Mouse (Mus musculus) gastrocnemius, postnatal 36 days (tissue): ENCODE data around the gene Rexo1. TPM values are rescaled to one million over a fixed set of nuclear protein-coding genes. Genes with fewer than 3 reads are reported as not detected.
A peak's percentile ranks its signal among the peaks of the same experiment; 100 is the strongest.

Experiments used
- DNase-seq, 2 experiments: peaks; one replicate each; pipeline ENCODE4 v3.0.0; 2022
- intact Hi-C: fragments of 180-260 bp; cut with DNase I; formaldehyde crosslinking; loops from one replicate; pipeline ENCODE4 v1.15.1; 2025
- total RNA-seq, 2 experiments: library from RNA; stranded (reverse); gene quantifications; 2 replicates each; pipeline ENCODE4 v1.2.3; 2021

Gene Rexo1
- total RNA-seq, 2 experiments from 2014 or later, result 8.8 to 9.7 TPM

DNA sequence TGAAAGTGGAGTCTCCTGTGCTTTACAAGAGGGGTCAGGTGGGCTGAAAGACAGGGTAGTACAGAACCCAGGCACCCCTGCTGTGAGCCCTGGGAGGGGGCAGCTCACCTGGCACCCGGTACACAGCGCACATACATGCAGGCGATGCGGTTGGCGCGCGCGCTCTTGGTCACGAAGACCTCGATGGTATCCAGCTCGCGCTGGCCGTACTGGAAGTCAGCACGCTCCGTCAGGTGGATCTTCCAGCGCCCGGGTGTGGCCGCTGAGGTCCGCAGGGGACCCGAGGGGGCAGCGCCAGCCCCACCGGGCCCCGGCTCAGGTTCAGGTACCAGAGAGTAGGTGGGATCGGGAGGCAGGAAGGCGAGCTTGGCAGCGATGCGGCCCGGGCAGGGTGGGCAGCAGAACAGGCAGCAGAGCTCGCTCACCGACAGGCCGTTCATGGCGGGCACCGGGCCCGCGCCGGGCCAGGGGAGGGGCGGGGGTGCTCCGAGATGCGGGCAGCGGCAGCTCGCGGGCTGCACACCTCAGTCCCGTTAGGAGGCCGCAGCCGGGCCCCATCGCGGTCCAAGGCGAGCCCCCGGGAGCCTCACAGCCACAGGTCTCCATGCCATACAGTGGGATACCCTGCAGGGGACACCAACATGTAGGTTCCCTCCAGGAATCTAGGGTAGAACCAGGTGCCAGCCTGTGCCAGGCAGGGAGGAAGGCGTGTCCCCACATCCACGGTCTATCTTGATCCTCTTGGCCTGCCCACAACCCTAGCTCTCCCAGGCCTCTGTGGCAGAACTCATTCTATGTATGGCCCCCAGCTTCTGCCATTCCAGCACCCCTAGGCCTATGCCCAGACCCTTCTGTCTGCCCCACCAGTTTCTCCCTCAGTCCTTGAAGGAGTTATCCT lies 25.3 kb upstream of the Rexo1 start:
- no peak for DNase-seq
- intact Hi-C loops, result no loop called here

DNA sequence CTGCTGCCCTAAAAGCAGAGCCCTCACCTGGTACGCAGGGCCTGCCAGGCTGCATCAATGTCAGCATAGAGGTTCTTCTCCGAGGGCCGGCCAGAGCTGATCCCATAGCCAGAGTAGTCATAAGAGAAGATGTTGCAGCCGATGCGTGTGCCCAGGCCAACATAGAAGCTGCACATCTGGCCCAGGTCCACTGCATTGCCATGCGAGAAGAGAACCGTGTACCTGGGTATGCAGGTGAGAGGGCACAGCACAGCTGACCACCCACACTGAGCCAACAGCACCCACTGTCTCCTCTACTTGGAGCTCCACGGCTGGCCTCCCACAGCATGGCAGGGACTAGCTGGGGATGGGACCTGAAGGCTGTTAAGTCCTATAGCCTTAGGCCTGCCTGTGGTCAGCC lies 24.2 kb upstream of the Rexo1 start:
- DNase-seq, result no peak
- intact Hi-C loops, result no loop called here

DNA sequence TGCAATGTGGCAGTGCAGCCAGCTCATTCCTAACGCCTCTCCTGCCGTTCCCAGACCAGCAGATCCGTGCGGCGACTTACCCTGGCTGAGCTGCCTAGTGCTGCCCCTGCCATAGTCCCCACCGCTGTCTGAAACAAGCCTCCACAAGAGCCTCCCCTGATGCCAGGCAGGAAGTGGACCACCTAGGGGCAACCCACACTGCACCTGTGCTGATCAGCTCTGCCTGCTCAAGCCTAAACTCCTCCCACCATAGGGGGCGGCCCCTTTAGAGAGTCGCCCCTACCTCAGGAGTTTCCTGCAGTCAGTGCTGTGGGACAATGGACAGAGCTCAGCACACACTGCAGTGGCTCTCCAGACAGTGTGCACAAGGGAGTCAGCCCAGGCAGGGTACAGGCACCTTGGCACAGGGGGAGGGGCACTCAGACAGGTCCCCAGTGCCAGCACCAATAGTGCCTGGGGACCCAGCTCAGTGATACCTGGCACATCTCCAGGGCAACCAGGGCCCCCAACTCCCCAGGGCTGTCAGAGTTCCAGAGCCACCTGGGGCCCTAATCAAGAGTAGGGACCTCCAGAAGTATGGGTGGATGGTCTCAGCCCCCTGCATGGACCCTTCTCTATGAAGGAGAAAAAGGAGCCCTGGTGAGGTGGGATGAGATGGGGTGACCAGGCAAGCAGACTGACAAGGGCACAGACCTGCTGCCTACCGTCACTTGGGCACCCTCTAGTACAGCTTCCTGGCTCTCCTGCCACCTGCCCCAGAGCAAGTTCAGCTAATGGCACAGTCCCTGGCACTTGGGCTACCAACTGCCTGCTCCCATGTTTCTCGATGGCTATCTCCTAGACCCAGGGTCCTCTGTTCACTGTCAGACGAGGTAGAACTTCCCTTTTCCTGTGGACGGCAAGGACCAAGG lies 23.5 kb upstream of the Rexo1 start:
- intact Hi-C loops, result loop anchor here (5.0 kb wide), 1 partner anchor 102 kb away; no protein-coding TSS in a partner anchor
- DNase-seq, result no peak

DNA sequence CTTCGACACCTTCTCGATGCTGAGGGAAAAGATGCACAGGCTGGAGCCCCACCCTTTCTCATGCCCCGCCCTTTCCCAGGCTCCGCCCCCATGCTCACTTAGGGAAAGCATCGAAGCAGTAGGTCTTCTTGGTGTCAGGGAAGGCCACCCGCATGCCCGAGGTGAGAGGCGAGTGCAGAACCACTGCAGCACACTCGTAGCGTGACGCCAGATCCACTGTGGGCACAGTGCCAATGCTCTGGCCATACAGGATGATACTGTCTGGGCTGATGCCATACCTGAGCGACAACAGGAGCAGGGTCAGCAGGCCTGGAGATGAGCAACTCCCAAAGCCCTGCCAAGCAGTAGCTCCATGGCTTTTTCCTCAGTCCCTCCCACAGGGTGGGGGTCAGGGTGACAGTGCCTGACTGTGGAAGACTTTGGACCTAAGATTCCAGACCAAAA lies 22.7 kb upstream of the Rexo1 start:
- intact Hi-C loops, result loop anchor here (5.0 kb wide), 1 partner anchor 103 kb away; no protein-coding TSS in a partner anchor
- DNase-seq, result no peak

DNA sequence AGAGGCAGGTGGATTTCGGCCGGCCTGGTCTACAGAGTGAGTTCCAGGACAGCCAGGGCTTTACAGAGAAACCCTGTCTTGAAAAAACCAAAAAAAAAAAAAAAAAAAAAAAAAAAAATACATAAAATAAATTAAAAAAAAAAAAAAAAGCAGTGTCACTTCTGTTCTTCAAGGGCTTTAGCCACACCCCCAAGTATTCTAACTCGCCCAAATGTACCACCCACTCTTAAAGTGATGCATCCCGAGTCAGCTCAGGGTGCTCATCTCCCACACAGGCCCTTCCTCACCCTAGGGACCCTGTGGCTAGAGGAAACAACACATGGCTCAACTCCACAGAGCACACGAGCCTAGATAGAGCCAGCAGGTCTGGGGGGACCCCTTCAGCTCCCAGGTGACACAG lies 21.7 kb upstream of the Rexo1 start:
- DNase-seq, result no peak
- intact Hi-C loops, result loop anchor here (5.0 kb wide), 1 partner anchor 104 kb away; no protein-coding TSS in a partner anchor

DNA sequence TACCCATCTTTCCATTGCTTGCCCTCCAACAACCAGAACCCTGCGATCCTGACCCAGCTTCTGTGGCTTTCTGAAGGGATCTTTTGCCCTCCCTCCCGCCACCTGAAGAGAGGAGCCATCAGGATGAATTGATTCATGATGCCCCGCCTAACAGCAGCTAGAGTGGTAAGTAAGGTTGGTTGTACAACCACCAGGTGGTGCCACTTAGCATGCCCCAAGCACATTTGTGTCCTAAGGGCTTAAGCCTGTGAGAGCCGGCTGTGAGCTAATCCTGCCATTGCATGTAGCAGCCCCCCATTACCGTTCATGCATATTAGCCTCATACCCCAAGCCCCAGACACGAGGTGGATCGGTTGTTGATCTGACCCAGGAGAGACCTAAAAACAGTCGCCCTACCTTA lies 17.6 kb upstream of the Rexo1 start:
- DNase-seq, result peak in 1 of 2 experiments; percentile 25
- intact Hi-C loops, result no loop called here

DNA sequence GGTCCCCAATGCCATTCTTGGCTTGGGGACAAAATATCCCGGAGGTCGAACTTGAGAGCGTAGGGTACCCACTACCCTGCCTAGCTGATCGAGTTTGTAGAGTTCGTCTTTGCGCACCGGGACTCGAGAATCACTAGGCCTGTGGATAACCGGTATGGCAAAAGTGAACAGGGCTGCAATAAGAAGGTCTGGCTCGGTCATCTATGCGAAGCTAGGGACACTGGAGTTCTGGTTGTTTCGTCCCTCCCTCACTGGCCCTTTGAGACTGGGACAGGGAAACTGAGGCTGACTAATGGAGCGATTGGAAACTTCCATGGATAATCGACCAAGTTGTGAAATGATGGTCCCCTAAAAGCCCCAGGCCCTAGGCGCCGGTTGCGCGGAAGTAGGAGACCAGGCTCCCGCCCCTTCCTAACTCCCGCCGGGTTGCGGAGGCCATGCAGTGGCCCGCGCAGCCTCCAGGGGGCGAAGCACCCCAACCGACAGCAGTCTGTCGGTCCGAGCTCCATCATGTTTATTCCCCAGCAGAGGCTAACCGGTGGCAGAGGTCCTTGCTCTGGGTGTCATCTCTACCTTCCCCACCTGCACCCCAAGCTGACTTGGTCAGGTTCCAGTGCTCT lies 16.9 kb upstream of the Rexo1 start:
- intact Hi-C loops, result no loop called here
- peak; percentile 77 to 83 for DNase-seq

DNA sequence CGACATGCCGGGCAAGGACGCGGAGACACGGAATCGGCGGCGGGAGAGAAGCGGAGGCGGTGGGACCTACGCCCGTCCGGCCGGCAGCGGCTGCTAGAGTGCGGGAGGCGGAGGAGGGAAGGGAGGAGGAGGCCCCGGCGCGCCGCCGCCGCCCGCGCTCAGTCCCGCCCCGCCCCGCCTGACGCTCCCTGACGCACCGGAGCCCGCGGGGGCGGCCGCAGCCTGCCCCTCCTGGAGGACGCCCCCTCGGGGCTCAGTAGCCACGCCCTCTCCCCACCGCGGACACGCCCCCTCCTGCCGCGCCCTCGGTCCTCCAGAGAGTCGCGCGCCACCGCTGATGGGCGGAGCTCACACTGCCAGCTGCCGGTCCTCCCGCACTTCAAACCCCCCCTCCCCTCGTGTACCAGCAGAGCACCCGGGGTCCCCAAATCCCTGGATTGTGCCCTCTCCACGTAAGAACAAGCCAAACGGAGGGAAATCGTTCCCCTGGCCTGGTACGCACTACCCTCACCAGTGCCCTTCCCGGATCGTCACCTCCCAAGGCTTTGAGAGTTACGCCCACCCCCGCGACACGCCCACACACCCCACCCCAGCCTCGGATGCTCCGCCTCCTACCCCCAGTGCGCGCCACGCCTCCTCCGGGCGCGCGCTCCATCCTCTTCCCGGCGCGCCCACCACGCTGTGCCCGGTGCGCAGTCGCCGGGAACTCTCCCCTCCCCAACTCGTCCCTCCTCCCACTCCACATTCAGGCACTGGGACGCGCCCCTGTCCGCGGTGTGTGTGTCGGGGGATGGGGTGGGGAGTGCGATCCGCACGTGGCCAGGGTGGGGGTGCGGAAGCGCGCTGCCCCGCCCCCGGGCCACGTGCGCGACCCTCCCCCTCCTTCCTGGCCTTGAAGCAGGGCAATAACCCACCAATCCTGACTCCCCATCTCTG lies 16.1 kb upstream of the Rexo1 start, which contains the start of gene Klf16:
Gene Klf16, minus strand, starts transcription at position 127 of the 936 bp plus-strand sequence.
- intact Hi-C loops, result no loop called here
- peak; percentile 97 to 99 for DNase-seq

DNA sequence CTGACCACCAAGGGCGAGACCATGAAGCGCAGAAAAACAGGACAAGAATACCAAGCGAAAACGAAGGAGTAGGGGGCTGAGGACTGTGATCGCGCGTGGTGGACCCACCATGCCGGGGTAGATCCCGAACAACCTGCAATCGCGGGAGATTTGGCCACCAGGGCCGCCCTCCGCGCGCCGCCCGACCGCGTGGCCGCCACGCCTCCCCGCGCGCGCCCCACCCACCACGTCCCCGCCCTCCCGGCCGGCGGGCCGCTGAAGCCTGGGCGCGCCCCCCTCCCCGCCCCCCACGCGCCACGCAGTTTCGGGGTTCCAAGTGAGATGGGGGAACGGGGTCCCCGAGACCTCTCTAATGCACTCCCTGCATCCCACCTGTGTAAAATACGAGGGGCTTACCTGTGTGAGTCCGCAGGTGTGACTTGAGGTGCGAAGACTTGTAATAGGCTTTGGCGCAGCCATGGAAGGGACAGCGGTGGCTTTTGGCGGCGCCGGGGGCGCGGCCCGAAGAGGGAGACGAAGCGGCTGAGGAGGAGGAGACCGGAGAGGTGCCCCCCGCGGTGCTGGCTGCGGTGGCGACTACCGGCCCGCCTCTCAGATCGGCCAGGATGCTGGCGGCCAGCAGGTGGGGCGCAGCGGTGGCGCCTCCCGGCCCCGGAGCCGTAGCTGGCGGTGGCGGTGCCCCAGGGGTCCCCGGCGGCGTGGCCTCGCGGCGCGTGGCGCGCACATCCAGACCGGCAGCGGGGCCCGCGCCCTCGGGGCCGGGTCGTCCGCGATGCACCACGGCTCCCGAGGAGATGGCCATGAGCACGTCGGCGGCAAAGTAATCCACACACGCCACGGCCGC lies 15.2 kb upstream of the Rexo1 start:
- peak; percentile 19 to 49 for DNase-seq
- intact Hi-C loops, result no loop called here

DNA sequence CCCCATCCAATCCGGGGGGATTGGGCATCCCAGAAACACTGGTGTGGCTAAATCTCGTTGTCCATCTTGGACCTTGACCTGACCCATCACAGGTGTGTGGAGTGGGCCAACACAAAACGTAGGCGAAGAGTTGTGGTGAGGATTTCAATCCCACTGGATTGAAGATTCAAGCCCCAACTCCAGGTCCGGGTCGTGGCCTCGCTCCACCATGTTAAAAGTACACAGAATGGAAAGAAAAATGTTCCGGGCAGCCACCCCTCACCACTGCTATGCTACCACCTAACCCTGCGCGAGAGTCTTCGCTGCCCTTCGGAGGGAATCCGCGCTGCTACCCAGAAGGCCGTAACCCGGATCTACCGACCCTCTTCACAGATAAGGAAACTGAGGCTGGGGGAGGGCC lies 14.6 kb upstream of the Rexo1 start:
- intact Hi-C loops, result no loop called here

DNA sequence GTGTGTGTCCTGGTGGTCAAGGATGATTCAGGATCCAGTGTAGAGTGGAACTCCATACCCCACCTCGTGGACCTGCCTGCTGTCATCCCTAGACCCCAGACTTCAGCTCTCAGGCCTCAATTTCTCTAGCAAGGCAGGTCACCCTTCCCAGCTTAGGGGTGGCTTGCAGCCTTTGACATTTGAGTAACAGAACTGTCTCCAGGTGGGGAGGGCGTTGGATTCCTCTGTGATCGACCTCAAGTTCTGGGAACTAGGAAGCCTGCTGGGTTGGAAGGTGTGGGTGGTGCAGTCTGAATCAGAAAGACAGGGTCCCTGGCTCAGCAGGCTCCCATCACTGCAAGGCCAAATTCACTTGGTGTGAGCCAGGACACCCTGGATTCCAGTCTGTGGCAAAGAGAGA lies 13.5 kb upstream of the Rexo1 start:
- intact Hi-C loops, result no loop called here
- DNase-seq, result no peak

More for the DNA sequence above, 14.6 kb upstream of the Rexo1 start:
- DNase-seq, result no peak

DNA sequence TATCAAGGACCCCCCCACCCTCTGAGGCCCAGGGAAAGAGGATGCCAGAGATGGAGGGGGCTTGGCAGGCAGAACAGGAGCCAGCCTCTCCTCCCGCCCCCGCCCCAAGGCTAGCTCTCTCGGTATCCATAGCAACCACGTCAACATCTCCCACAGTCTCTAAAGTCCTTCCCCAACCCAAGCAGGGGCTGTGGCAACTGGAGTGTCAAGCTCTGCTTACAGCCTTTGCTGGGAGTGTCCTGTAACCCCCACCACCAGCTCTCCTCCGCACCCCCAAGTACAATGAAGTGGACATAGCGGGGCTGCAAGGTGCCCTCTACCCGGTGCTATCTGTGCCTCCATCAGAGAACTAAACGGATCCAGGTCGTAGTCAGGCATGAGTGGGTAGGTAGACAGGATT lies 12.6 kb upstream of the Rexo1 start:
- intact Hi-C loops, result no loop called here
- no peak for DNase-seq

DNA sequence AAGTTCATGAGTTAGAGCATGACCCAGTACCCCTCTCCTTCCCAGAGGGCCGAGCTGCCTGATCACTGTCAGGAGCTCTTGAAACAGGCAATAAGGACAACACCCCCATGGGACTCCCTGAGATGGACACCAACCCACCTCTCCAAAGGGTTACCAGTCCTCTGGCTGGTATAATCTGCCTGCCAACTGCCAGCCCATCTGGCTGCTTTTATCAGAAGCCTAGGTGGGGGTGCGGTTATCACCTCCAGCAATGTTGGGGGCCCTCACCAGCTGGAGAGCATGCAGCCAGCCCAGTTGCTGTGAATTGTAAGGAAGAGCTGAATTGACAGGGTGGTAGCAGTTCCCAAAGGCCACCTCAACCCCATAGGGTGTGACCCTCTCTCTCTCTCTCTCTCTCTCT lies 11.1 kb upstream of the Rexo1 start:
- intact Hi-C loops, result no loop called here
- peak in 1 of 2 experiments; percentile 1 for DNase-seq

DNA sequence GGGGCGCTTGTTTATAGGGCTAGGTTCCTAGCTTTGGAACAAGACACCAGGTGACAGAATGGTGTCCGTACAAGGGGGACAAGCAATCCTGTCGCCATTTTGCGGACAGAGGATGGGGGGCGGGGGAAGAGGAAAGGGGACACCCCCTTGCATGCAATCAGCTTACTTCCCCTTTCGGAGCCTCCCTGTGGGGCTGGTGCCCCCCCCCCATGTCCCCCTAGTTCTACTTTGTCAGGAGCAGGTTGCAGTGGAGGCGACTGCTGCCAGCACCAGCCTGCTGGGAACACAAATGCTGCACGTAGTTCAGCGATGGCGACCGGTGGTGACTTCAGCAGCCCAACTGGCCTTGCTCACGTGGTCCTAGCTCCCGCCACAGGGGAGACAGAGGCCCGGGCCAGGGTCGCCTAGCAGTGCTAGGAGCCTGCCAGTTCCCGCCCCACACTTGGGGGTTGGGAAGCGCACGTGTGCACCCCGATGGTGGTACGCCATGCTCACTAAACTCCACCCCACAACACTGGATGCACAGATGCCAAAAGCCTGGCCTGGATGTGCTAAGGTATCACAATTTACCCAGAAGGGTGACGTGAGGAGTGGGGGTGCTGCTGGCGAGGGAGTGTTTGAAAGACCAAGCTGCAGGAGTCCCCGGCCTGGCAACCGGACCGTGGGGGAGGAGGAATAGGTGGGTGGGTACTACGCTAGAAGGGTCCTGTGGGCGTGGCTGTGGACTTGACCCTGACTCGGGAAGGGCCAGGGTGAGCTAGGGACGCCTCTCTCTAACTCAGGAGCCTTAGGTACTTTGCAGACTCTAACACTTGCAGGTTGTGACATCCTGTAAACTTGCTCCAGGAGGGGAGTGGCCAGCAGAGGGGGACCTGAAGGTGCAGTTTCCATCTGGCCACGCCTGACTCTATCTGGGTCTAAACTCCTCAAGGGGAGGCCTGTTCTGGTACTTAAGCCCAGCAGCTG lies 9.8 kb upstream of the Rexo1 start:
- DNase-seq, result peak in 1 of 2 experiments; percentile 3

DNA sequence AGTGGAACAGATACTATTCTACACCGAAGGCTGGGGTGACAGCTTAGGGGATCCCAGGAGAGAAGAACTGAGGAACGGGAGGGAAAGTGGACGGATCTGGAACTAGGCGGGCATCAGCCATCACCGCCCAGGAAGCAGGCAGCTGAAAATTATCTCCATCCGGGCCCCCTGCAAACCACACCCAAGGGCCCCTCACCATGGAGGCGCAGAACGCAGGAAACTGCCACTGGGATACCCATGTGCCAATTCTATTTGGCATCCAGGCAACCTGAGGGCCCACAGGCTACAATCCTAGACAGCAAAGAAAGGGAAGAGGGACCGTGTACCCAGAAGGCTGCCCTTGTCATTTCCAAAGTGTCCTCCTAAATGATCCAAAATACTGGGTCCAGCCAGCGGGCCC lies 9.1 kb upstream of the Rexo1 start:
- intact Hi-C loops, result no loop called here
- DNase-seq, result peak in 1 of 2 experiments; percentile 3

More for the DNA sequence above, 9.8 kb upstream of the Rexo1 start:
- intact Hi-C loops, result no loop called here

DNA sequence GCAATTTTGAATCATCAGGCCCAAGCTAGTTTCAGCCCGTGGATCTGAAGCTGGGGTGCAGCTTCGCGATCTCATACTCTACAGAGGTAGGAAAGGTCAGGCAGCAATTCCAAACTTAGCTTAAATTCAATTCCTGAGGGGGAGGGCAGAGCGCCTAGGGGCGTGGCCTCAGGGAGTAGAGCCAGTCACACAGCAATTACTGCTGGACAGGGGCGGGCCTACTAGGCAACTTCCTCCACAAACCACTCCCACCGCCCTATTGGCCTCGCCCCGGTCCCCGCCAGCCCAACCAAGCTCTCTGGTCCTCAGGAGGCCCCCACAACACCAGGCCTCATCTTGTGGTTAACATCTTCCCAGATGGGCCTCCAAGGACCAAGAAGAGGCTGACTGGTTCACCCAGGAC lies 8.3 kb upstream of the Rexo1 start:
- intact Hi-C loops, result loop anchor here (5.0 kb wide), 1 partner anchor 118 kb away; no protein-coding TSS in a partner anchor
- peak; percentile 68 to 72 for DNase-seq

DNA sequence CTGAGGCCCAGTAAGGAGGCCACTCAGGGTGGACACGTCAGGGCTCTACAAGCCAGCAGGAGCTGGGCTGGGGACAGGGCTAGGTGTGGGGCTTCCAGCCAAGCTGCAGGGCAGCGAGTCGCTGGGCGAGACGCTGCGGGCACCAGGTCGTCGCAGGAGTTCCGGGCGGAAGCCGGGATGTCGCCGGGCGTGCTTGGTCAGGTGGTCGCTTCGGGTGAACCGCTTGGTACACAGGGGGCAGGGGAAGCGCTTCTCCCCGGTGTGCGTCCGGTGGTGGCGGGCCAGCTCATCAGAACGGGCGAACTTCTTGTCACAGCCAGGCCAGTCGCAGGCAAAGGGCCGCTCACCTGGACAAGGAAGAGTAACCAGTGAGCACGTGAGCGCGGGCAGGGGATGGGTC lies 7.5 kb upstream of the Rexo1 start:
- DNase-seq, result no peak
- intact Hi-C loops, result loop anchor here (5.0 kb wide), 1 partner anchor 118 kb away; no protein-coding TSS in a partner anchor
